Mouse (Mus musculus): ENCODE measurements around the gene Map1a.

GRCm38 (mm10) chr2:121357961-121358360 is 68.6 kb downstream of the Map1a start:
- TF ChIP-seq HCFC1 (IDR thresholded peaks at IDR 0.05; ENCODE audit: borderline replicate concordance, insufficient read depth, low read length) (no peak), ZNF384 (IDR thresholded peaks at IDR 0.05; ENCODE audit: low read depth, low read length) (no peak), ZC3H11A (IDR thresholded peaks at IDR 0.05; ENCODE audit: borderline replicate concordance, low read depth, low read length) (no peak), MAFK (IDR thresholded peaks at IDR 0.05; ENCODE audit: insufficient read depth, low read depth, low read length) (no peak), CHD2 (IDR thresholded peaks at IDR 0.05; ENCODE audit: low read depth, low read length) (no peak)

Measured in ES-E14 (cell line).